Mouse (Mus musculus) limb, embryonic 10.5 days (tissue): Measurements from ENCODE around the gene C2. TPM values are rescaled to one million over a fixed set of nuclear protein-coding genes. Genes with fewer than 3 reads are reported as not detected.

ENCODE experiments used
- DNase-seq: peaks from one replicate; pipeline ENCODE4 v3.0.0-alpha.2; 2017; ENCODE audit warnings: low spot score
- H3K27ac ChIP-seq: fragments of 300-500 bp; sonication (generic); 2 replicates; pipeline ENCODE4 v1.5.1; 2016; ENCODE audit warnings: mild to moderate bottlenecking
- H3K27me3 ChIP-seq: fragments of 300-500 bp; sonication (generic); 2 replicates; pipeline ENCODE4 v1.6.1; 2016; ENCODE audit warnings: low read depth, mild to moderate bottlenecking; ENCODE audit not compliant: poor library complexity, severe bottlenecking
- H3K36me3 ChIP-seq: fragments of 300-500 bp; sonication (generic); 2 replicates; pipeline ENCODE4 v1.6.1; 2016; ENCODE audit warnings: mild to moderate bottlenecking, moderate library complexity
- H3K4me1 ChIP-seq: fragments of 300-500 bp; sonication (generic); 2 replicates; pipeline ENCODE4 v1.6.1; 2016
- H3K4me3 ChIP-seq: fragments of 300-500 bp; sonication (generic); 2 replicates; pipeline ENCODE4 v1.5.1; 2016; ENCODE audit warnings: mild to moderate bottlenecking, moderate library complexity
- H3K9me3 ChIP-seq: fragments of 300-500 bp; sonication (generic); replicated peaks from 2 replicates; pipeline ENCODE4 v1.6.1; 2016; ENCODE audit warnings: mild to moderate bottlenecking
- WGBS: fragments of 180-500 bp; shearing (Covaris S2); methylation state at CpG from one replicate; pipeline ENCODE4 v1.1.7; 2016; 5-methylcytosine and 5-hydroxymethylcytosine counted together
- polyA plus RNA-seq: library from polyadenylated mRNA; unstranded; fragments of >200 nt; fragmentation: Nextera tagmentation; extraction: Ambion mirVana; gene quantifications from 2 replicates; pipeline ENCODE4 v1.2.1, GENCODE M21; 2016

Gene C2
- polyA plus RNA-seq, 1 experiment from 2014 or later: 0.29 TPM

DNA sequence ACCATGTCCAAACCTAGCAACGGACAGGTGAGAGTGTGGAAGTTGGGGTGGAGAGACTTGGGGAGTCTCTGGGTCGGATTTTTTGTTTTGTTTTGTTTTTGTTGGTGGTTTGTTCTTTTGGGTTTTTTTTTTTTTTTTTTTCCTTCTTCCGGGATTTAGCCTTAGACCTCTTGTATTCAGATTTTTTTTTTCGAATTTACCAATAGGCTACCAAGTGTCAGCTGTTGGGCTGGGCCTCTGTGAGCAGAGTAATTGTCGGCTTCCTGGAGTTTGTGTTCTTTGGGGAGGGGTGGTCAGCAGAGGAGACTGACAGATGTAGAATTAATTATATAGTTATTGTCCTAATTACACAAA is 1.8 kb upstream of the C2 start:
- no peak for DNase-seq
- Histone ChIP-seq H3K4me3 (peak overlapping the region; percentile 99), H3K36me3 (peaks cover 61% of the 10 kb centered on the region), H3K4me1 (peaks cover 46% of the 10 kb centered on the region), H3K27me3 (no peaks in the 10 kb centered on the region), H3K9me3 (no peaks in the 10 kb centered on the region), H3K27ac (peak overlapping the region; percentile 100)
- WGBS: 8% methylated on average over 5 of the region's 5 CpGs

DNA sequence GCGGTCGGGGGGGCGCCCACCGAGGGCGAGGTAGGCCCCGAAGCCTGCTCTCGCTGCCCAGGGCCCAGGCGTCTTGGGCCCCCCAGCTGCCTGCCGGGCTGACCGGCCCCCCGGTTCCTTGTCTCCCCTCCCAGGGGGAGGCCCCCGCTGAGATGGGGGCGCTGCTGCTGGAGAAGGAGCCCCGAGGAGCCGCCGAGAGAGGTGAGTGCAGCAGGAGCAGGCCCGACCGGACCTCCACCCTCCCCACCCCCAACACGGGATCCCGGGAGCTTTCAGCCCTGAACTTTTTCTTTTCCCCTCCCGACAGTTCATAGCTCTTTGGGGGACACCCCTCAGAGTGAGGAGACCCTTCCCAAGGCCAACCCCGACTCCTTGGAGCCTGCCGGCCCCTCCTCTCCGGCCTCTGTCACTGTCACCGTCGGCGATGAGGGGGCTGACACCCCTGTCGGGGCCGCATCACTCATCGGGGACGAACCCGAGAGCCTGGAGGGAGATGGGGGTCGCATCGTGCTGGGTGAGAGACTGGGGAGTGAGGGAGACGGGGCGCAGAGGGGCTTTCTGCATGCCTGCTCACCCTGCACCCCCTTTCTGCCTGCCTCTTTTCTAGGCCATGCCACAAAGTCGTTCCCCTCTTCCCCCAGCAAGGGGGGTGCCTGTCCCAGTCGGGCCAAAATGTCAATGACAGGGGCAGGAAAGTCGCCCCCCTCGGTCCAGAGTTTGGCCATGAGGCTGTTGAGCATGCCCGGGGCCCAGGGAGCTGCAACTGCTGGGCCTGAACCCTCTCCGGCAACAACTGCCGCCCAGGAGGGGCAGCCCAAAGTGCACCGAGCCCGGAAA is 1.2 kb upstream of the C2 start:
- Histone ChIP-seq H3K4me3 (peak overlapping the region; percentile 99), H3K9me3 (no peaks in the 10 kb centered on the region), H3K27ac (peak overlapping the region; percentile 100), H3K36me3 (peaks cover 55% of the 10 kb centered on the region), H3K27me3 (no peaks in the 10 kb centered on the region), H3K4me1 (peaks cover 46% of the 10 kb centered on the region)
- DNase-seq: peak; percentile 60
- under 1% methylated on average over 43 of the region's 45 CpGs for WGBS

DNA sequence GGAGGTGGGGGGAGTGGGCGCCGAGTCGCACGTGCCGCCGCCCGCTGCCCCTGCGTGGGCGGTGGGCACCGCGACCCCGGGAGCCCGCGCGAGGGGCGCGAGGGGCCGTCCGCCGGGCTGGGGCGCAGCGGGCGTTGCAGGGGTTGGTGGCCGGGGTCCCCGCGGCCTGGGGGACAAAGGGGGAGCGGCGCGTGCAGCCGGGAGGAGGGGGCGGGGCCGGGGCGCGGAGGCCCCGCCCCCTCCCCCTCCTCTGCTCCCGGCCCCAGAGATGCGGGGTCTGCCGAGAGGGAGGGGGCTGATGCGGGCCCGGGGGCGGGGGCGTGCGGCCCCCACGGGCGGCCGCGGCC is 614 bp upstream of the C2 start:
- Histone ChIP-seq H3K4me3 (peak overlapping the region; percentile 99), H3K4me1 (peaks cover 51% of the 10 kb centered on the region), H3K27ac (peak overlapping the region; percentile 100), H3K9me3 (no peaks in the 10 kb centered on the region), H3K36me3 (peaks cover 49% of the 10 kb centered on the region), H3K27me3 (no peaks in the 10 kb centered on the region)
- DNase-seq: peak; percentile 79
- WGBS: 1% methylated on average over 42 of the region's 47 CpGs

DNA sequence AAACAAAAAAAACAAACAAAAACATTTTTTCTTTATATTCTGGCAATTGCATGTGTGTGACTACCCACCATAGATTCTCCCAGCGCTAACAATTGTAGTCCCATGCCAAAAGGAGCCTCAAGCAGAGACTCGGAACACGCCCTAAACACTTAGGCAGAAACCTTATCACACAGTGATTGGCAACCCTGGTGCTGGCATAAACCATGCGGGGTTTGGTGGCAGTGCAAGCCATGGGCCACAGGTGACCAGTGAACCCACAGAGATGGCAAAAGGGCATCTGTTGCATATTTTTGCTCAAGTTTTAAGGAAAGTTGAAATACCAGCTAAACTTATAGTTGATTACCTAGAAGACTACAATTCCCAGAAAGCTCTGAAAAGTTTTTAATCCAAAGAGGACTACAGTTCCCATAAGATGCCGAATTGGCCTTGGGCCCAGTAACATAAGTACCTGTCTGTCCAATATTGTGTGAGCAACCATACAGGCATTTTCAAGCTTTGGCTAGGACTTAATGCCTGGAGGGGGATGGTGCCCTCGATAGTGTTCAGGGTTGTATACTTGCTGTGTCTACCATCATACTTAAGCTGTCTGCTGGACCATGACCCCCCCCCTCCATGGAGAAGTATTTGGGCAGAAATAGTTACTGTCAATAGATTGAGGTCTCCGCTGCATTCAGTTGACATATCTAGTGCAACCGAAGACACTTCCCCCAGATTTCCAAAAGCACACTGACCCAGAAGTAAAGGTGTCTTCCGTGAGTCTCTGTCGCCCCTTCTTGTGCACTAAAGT is 499 bp downstream of the C2 start:
- peak overlapping the region; percentile 100 for H3K27ac ChIP-seq
- peaks cover 38% of the 10 kb centered on the region for H3K36me3 ChIP-seq
- peak overlapping the region; percentile 99 for H3K4me3 ChIP-seq
- H3K4me1 ChIP-seq: peaks cover 56% of the 10 kb centered on the region
- H3K9me3 ChIP-seq: no peaks in the 10 kb centered on the region
- WGBS: 27% methylated on average over 10 of the region's 10 CpGs
- no peaks in the 10 kb centered on the region for H3K27me3 ChIP-seq
- peak; percentile 46 for DNase-seq

DNA sequence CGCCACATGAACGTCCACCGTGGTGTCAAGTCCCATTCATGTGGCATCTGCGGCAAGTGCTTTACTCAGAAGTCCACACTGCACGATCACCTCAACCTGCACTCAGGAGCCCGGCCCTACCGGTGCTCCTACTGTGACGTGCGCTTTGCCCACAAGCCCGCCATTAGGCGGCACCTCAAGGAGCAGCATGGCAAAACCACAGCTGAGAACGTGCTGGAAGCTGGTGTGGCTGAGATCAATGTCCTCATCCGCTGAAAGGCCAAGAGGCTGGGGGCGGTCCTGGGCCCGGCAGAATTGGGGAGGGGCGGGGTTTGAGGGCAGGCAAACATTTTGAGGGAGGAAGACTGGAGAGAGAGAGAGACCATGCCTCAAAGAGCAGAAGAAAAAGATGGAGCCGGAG is 1.7 kb downstream of the C2 start:
- no peaks in the 10 kb centered on the region for H3K27me3 ChIP-seq
- peaks cover 27% of the 10 kb centered on the region for H3K36me3 ChIP-seq
- peaks cover 56% of the 10 kb centered on the region for H3K4me1 ChIP-seq
- H3K27ac ChIP-seq: 0 out of 2 replicates have a peak overlapping the region, but pooled peaks have one; percentile 99
- WGBS: 90% methylated on average over 17 of the region's 17 CpGs
- DNase-seq: no peak
- no peaks in the 10 kb centered on the region for H3K9me3 ChIP-seq
- peak overlapping the region; percentile 99 for H3K4me3 ChIP-seq

DNA sequence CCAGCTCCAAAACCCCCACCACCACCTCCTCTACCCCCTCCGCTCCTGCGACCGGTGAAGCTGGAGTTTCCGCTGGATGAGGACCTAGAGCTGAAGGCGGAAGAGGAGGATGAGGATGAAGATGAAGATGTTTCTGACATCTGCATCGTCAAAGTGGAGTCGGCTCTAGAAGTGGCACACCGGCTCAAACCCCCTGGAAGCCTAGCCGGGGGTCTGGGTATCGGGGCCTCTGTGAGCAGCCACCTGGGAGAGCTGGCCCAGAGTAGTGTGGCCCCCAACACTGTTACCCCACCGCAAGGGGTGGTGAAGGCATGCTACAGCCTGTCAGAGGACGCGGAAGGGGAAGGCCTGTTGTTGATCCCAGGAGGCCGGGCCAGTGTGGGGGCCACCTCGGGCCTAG is 2.3 kb downstream of the C2 start:
- peaks cover 56% of the 10 kb centered on the region for H3K4me1 ChIP-seq
- no peaks in the 10 kb centered on the region for H3K9me3 ChIP-seq
- peak overlapping the region; percentile 99 for H3K27ac ChIP-seq
- no peak for DNase-seq
- peaks cover 21% of the 10 kb centered on the region for H3K36me3 ChIP-seq
- H3K4me3 ChIP-seq: peak overlapping the region; percentile 99
- no peaks in the 10 kb centered on the region for H3K27me3 ChIP-seq
- 94% methylated on average over 15 of the region's 15 CpGs for WGBS

DNA sequence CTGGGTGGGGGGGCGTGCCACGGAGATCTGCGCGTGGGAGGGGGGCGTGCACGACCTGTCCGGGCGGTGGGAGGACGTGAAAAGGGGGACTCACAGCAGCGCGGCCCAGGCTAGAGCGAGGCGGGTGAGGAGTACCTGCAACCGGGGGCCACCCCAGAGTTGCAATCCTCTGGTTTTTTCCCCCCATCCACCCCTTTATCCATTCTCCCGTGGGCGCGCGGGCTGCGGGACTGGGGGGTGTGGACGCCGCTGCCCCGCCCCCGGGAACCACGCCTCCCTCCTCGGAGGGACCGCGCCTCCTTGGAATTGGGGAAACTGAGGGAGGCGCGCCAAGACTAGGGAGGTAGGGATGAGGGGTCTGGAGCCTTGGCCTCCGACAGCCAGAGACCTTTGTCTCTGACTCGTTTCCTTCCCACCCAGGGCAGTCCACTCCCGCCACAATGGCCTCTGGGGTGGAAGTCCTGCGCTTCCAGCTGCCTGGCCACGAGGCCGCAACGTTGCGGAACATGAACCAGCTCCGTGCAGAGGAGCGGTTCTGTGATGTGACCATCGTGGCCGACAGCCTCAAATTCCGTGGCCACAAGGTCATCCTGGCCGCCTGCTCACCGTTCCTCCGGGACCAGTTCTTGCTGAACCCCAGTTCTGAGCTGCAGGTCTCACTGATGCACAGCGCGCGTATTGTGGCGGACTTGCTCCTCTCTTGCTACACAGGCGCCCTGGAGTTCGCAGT is 3.1 kb downstream of the C2 start:
- 10% methylated on average over 51 of the region's 51 CpGs for WGBS
- no peaks in the 10 kb centered on the region for H3K9me3 ChIP-seq
- peak; percentile 63 for DNase-seq
- H3K36me3 ChIP-seq: peaks cover 18% of the 10 kb centered on the region
- peak overlapping the region; percentile 99 for H3K4me3 ChIP-seq
- H3K4me1 ChIP-seq: peaks cover 50% of the 10 kb centered on the region
- H3K27ac ChIP-seq: peak overlapping the region; percentile 99
- H3K27me3 ChIP-seq: no peaks in the 10 kb centered on the region

DNA sequence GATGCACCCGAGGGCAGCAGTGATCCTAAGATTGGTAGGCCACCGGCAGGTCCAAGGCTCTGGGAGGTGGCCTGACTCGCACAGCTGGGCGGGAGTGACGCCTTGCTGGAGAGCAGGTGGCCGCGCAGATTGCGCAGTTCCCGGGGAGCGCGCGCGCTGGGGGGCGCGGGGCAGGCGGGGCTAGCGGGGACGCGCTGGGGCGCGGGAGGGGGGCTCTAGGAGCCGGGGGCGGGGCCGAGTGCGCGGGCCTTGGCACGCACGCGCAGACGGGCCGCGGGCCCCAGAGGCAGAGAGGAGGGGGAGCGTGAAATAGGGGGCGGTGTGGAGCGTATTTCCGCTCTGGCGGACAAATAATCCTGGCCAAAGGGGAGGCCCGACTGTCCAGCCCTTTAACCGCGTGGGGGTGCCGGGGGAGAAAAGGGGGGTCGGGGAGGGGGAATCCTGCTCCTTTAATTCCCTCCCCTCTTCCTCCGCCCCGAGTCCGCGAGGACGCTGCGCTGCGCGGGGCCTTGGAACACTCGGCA is 3.9 kb downstream of the C2 start:
- Histone ChIP-seq H3K4me1 (peaks cover 43% of the 10 kb centered on the region), H3K9me3 (no peaks in the 10 kb centered on the region), H3K27me3 (no peaks in the 10 kb centered on the region), H3K4me3 (peak overlapping the region; percentile 99), H3K27ac (peak overlapping the region; percentile 99), H3K36me3 (peaks cover 18% of the 10 kb centered on the region)
- under 1% methylated on average over 35 of the region's 51 CpGs for WGBS
- peak; percentile 97 for DNase-seq

DNA sequence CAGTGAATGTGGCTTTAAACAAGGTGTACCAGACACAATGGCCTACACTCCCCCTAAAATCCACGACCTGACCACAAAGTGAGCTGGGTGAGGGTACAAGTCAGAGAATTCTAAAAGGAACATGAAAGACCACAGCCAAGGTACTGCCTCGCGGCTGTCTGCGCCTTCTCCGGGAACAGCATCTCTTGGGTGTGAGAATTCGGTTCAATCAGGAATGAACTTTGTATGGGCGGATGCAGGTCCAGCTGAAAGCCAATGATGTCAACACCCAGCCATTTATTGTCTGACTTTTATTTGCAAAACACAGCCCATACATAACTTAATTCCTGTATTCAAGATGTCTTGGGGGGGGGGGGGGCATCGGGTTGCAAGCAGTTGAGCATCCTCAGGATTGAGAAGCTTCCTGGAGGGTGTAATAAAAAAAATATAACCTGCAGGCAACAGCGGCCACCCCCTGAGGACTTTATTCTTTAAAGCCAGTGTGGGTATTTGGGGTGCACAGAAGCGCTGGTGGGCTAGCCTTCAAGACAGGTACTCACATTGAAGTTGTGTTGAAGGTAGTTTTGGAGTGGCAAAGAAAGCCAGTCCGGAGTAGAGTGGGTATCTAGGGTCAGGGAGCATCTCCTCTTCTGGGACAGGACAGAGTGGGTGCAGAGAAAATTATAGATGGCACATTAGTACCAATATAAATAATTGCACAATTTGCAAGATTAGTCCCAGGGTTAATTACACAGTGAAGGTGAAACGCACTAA is 4.8 kb downstream of the C2 start:
- Histone ChIP-seq H3K36me3 (peaks cover 18% of the 10 kb centered on the region), H3K4me1 (peaks cover 42% of the 10 kb centered on the region), H3K27ac (peak overlapping the region; percentile 99), H3K9me3 (no peaks in the 10 kb centered on the region), H3K4me3 (peak overlapping the region; percentile 99), H3K27me3 (no peaks in the 10 kb centered on the region)
- 77% methylated on average over 12 of the region's 12 CpGs for WGBS
- no peak for DNase-seq

DNA sequence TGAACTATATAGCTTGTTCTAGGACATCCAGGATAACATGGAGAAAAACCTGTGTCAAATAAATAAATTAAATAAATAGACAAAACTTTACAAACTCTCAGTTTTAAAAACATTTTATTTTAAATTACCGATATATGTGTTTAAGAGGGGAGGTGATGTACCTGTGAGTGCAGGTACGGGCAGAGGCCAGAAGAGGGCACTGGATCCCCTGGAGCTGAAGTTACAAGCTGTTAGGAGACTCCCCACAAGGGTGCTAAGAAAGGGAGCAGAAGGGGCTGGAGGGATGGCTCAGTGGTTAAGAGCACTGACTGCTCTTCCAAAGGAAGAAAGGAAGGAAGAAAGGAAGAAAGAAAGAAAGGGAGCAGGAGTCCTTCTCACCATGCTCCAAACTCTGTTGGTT is 6.7 kb downstream of the C2 start:
- H3K4me3 ChIP-seq: no peak overlapping the region
- 93% methylated on average over 2 of the region's 2 CpGs for WGBS
- H3K4me1 ChIP-seq: peaks cover 25% of the 10 kb centered on the region
- H3K27me3 ChIP-seq: no peaks in the 10 kb centered on the region
- H3K27ac ChIP-seq: no peak overlapping the region
- no peaks in the 10 kb centered on the region for H3K9me3 ChIP-seq
- peaks cover 12% of the 10 kb centered on the region for H3K36me3 ChIP-seq
- DNase-seq: no peak

DNA sequence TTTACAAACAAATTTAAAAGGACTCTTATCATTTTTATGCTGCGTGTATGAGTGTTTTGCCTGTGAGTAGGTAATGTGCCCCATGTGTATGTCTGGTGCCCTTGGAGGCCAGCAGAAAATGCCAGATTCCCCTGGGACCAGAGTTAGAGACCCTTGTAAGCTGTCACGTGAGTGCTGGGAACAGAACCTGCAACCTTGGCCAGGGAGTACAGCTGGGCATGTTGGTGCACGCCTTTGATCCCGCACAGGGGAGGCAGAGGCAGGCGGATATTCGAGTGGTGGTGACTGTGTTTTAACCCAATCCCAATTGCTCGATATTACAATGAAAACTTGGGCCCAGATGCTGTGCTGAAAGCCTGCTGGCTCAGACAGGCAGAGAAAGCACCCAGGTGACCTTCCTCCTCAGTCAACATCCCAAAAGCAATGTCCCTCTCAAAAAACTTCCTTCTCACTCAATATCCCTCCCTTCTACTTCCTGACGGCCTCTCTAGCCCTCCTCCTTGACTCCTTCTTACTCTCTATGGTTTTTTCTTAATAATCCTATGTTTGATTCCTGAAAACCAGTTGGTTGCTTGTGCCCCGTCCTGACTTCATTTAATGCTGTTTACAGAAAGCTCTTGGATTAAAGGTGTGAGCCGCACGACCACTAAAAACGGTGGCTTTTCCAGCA is 7.9 kb downstream of the C2 start:
- Histone ChIP-seq H3K36me3 (peaks cover under 1% of the 10 kb centered on the region; the same call in 1 of the 2 replicates), H3K4me3 (no peak overlapping the region), H3K27me3 (no peaks in the 10 kb centered on the region), H3K4me1 (peaks cover 13% of the 10 kb centered on the region), H3K27ac (no peak overlapping the region), H3K9me3 (no peaks in the 10 kb centered on the region)
- 90% methylated on average over 12 of the region's 12 CpGs for WGBS
- DNase-seq: no peak

DNA sequence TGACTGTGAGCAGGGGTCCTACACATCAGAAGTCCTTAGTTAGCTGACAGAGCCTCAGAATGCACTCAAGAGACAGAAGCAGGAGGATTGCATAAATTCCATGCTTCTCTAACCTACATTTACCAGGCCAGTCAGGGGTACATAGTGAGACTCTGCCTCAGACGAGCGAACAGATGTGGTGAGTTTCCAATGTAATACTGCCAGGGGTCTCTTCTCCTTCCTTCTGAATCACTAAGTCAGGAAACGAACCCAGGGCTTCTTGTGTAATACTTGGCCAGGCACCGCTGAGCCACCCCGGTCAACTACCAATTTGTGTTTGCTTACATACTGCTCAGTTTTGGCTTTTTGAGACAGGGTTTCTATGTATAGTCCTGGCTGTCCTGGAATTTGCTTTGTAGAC is 10.1 kb downstream of the C2 start:
- H3K4me3 ChIP-seq: no peak overlapping the region
- H3K27me3 ChIP-seq: peaks cover 10% of the 10 kb centered on the region; the same call in 1 of the 2 replicates
- H3K27ac ChIP-seq: no peak overlapping the region
- peaks cover 8% of the 10 kb centered on the region for H3K4me1 ChIP-seq
- H3K36me3 ChIP-seq: no peaks in the 10 kb centered on the region
- H3K9me3 ChIP-seq: no peaks in the 10 kb centered on the region
- WGBS: 90% methylated on average over 5 of the region's 5 CpGs
- no peak for DNase-seq
